Mouse (Mus musculus): ENCODE data around the gene Siglec1. TPM values are rescaled to one million over a fixed set of nuclear protein-coding genes. Genes with fewer than 3 reads are reported as not detected.

Gene Siglec1
- polyA plus RNA-seq, 1 experiment from 2014 or later, result 0.22 TPM

DNA sequence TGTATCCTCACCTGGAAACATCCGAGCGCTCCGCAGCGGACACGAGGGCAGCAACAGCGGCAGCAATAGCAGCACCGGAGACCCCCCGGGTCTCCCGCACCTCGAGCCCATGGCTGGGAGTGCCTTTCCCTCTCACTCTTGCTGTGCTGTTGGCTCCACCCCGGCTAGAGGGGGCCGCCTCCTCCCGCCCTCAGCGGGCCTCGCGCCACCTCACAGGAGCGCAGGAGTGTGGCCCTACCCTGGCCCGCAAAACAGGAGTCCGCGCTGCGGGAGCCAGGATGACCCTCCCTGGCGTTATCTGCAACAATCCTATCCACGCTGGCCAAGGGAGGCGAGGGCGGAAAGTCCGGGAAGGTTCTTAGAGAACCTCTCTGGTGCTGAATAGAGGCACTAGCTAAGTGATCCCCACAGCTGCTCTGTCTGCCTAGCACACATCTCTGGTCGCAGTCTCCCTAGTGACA lies 23.1 kb downstream of the Siglec1 start, which contains the start of gene Adam33:
Gene Adam33, minus strand, starts transcription at position 411 of the 461 bp plus-strand sequence.
- Histone ChIP-seq H3K36me3 (ENCODE audit: control insufficient read depth, insufficient read depth, low read length) (no peaks in the 10 kb centered on the region), H3K4me3 (ENCODE audit: low read depth, low read length) (peak within 1 kb of the TSS; percentile 21), H3K4me1 (ENCODE audit: control insufficient read depth, insufficient read depth, low read length) (peaks cover 8% of the 10 kb centered on the region; the same call in 1 of the 2 replicates), H3K27ac (ENCODE audit: low read length) (no peak within 1 kb of the TSS), H3K4me2 (replicated peaks; ENCODE audit: low read depth, low read length) (peak within 1 kb of the TSS; percentile 50), H3K9ac (replicated peaks; ENCODE audit: low read depth, low read length) (no peak within 1 kb of the TSS; the same call in 1 of the 2 replicates), H3K27me3 (ENCODE audit: control insufficient read depth, insufficient read depth, low read length) (0 out of 2 replicates have a peak, but pooled peaks cover 3% of the 10 kb centered on the region), H3K9me3 (ENCODE audit: control insufficient read depth, low read depth, low read length) (no peaks in the 10 kb centered on the region)
- peak; percentile 28; the same call in 1 of the 2 replicates for ATAC-seq (ENCODE audit: insufficient number of reproducible peaks, insufficient read depth, low FRiP score, low read depth)
- 1% methylated on average over 22 of the region's 27 CpGs for WGBS

GRCm38 (mm10) chr2:131061607-131062006 lies 25.0 kb downstream of the Siglec1 start:
- Histone ChIP-seq H3K4me2 (replicated peaks; ENCODE audit: low read depth, low read length) (no peak overlapping the region), H3K27ac (ENCODE audit: low read length) (no peak overlapping the region), H3K9me3 (ENCODE audit: control insufficient read depth, low read depth, low read length) (no peaks in the 10 kb centered on the region), H3K4me1 (ENCODE audit: control insufficient read depth, insufficient read depth, low read length) (peaks cover 8% of the 10 kb centered on the region; the same call in 1 of the 2 replicates), H3K36me3 (ENCODE audit: control insufficient read depth, insufficient read depth, low read length) (no peaks in the 10 kb centered on the region), H3K9ac (replicated peaks; ENCODE audit: low read depth, low read length) (no peak overlapping the region), H3K27me3 (ENCODE audit: control insufficient read depth, insufficient read depth, low read length) (0 out of 2 replicates have a peak, but pooled peaks cover 3% of the 10 kb centered on the region), H3K4me3 (ENCODE audit: low read depth, low read length) (no peak overlapping the region)
- no peak for ATAC-seq (ENCODE audit: insufficient number of reproducible peaks, insufficient read depth, low FRiP score, low read depth)
- WGBS, result 53% methylated on average over 5 of the region's 5 CpGs

DNA sequence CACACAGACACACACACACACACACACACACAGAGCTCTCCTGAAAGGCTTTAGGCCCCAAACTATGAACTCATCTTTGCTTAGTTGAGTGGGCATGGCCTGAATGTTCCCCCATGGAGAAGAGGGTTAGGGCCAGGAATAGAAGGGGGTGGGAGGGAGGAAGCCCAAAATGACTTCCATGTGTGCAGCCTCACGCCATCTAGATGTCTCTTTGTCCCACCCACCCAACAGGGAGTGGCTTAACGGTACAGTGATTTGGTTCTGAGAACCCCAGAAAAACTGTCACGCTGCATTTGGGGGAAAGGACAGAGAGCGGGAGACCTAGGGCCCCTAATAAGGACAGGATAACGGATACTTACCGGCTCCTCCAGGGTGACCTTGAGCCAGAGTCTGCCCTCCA lies 25.8 kb downstream of the Siglec1 start:
- Histone ChIP-seq H3K36me3 (ENCODE audit: control insufficient read depth, insufficient read depth, low read length) (no peaks in the 10 kb centered on the region), H3K4me3 (ENCODE audit: low read depth, low read length) (no peak overlapping the region), H3K9me3 (ENCODE audit: control insufficient read depth, low read depth, low read length) (no peaks in the 10 kb centered on the region), H3K27ac (ENCODE audit: low read length) (no peak overlapping the region), H3K4me1 (ENCODE audit: control insufficient read depth, insufficient read depth, low read length) (peaks cover 10% of the 10 kb centered on the region; the same call in 1 of the 2 replicates), H3K9ac (replicated peaks; ENCODE audit: low read depth, low read length) (no peak overlapping the region), H3K27me3 (ENCODE audit: control insufficient read depth, insufficient read depth, low read length) (peaks cover 6% of the 10 kb centered on the region; the same call in 1 of the 2 replicates), H3K4me2 (replicated peaks; ENCODE audit: low read depth, low read length) (no peak overlapping the region)
- no peak for ATAC-seq (ENCODE audit: insufficient number of reproducible peaks, insufficient read depth, low FRiP score, low read depth)
- WGBS, result 70% methylated on average over 6 of the region's 6 CpGs

- no peaks in the 10 kb centered on the region for H3K36me3 ChIP-seq (ENCODE audit: control insufficient read depth, insufficient read depth, low read length)
- H3K4me2 ChIP-seq (replicated peaks; ENCODE audit: low read depth, low read length), result no peak overlapping the region
- no peak overlapping the region for H3K9ac ChIP-seq (replicated peaks; ENCODE audit: low read depth, low read length)
- WGBS, result 74% methylated on average over 9 of the region's 9 CpGs
- H3K4me1 ChIP-seq (ENCODE audit: control insufficient read depth, insufficient read depth, low read length), result peaks cover 11% of the 10 kb centered on the region; the same call in 1 of the 2 replicates
- no peak overlapping the region for H3K27ac ChIP-seq (ENCODE audit: low read length)
- no peak overlapping the region for H3K4me3 ChIP-seq (ENCODE audit: low read depth, low read length)
- H3K27me3 ChIP-seq (ENCODE audit: control insufficient read depth, insufficient read depth, low read length), result peaks cover 13% of the 10 kb centered on the region
- no peak for ATAC-seq (ENCODE audit: insufficient number of reproducible peaks, insufficient read depth, low FRiP score, low read depth)
- no peaks in the 10 kb centered on the region for H3K9me3 ChIP-seq (ENCODE audit: control insufficient read depth, low read depth, low read length)
These were observed 26.6 kb downstream of the Siglec1 start for GRCm38 (mm10) chr2:131059781-131060540.

DNA sequence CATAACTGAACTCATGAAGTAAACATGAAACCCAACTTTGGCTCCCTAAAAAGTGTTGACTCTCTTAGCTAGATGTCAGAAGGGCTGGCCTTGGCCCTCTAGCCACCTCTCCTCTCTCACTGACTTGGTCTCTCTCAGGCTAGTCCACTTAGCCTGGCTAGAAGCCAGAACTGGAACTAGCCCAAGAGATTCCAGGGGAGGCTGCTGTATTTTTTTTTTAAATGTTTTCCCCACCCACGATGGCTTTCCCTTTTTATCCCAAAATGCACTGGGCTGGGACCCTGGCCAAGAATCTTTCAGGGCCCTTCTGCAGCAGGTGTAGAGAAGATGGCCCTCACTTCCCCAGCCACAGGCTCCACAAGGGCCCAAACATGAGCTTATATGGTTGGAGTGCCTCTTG lies 27.2 kb downstream of the Siglec1 start:
- no peak for ATAC-seq (ENCODE audit: insufficient number of reproducible peaks, insufficient read depth, low FRiP score, low read depth)
- no peak overlapping the region for H3K9ac ChIP-seq (replicated peaks; ENCODE audit: low read depth, low read length)
- H3K27me3 ChIP-seq (ENCODE audit: control insufficient read depth, insufficient read depth, low read length), result peaks cover 19% of the 10 kb centered on the region
- WGBS, result 14% methylated on average over 1 of the region's 1 CpGs
- no peaks in the 10 kb centered on the region for H3K36me3 ChIP-seq (ENCODE audit: control insufficient read depth, insufficient read depth, low read length)
- H3K9me3 ChIP-seq (ENCODE audit: control insufficient read depth, low read depth, low read length), result no peaks in the 10 kb centered on the region
- H3K4me1 ChIP-seq (ENCODE audit: control insufficient read depth, insufficient read depth, low read length), result peaks cover 14% of the 10 kb centered on the region; the same call in 1 of the 2 replicates
- H3K4me2 ChIP-seq (replicated peaks; ENCODE audit: low read depth, low read length), result no peak overlapping the region
- no peak overlapping the region for H3K27ac ChIP-seq (ENCODE audit: low read length)
- no peak overlapping the region for H3K4me3 ChIP-seq (ENCODE audit: low read depth, low read length)

DNA sequence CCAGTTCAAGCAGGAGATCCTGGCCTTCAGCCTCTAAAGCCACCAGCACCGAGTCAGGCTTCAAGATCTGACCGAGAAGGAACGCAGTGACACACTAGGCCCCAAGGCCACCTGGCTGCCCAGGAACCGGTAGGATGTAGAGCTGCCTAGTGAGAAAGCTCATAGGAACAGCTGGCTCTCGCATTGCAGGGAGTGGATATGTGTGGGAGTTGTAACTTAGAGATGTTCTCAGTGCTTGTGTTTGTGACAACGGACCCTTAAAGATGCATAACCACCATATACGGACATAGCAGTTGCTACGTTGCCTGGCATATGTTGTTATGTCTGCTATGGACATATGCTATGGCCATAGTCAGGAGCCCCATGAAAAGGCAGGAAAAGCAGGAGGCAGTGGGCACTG lies 27.9 kb downstream of the Siglec1 start:
- Histone ChIP-seq H3K9me3 (ENCODE audit: control insufficient read depth, low read depth, low read length) (no peaks in the 10 kb centered on the region), H3K27me3 (ENCODE audit: control insufficient read depth, insufficient read depth, low read length) (peaks cover 23% of the 10 kb centered on the region), H3K4me2 (replicated peaks; ENCODE audit: low read depth, low read length) (no peak overlapping the region), H3K4me1 (ENCODE audit: control insufficient read depth, insufficient read depth, low read length) (peaks cover 16% of the 10 kb centered on the region; the same call in 1 of the 2 replicates), H3K27ac (ENCODE audit: low read length) (no peak overlapping the region), H3K4me3 (ENCODE audit: low read depth, low read length) (no peak overlapping the region), H3K9ac (replicated peaks; ENCODE audit: low read depth, low read length) (no peak overlapping the region), H3K36me3 (ENCODE audit: control insufficient read depth, insufficient read depth, low read length) (no peaks in the 10 kb centered on the region)
- WGBS, result 87% methylated on average over 8 of the region's 8 CpGs
- no peak for ATAC-seq (ENCODE audit: insufficient number of reproducible peaks, insufficient read depth, low FRiP score, low read depth)

DNA sequence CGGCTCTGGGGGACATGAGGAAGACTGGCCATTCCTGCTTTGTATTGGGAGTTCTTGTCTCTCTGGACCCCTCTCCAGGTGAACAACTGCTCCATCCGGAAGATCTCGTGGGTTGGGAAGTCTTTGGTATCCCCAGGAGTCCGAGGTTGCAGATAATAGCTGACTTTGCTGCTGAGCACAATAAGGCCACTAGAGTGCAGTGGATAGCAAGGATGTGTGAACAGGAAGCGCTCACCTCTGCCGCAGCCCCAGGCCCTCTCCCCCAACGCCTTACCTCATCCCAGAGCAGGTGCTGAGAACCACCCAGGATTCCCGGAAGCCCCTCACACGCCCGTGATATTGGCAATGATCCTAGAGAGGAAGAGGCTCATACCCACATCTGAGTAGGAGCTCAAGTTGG lies 30.4 kb downstream of the Siglec1 start:
- no peaks in the 10 kb centered on the region for H3K9me3 ChIP-seq (ENCODE audit: control insufficient read depth, low read depth, low read length)

GRCm38 (mm10) chr2:131055631-131056030 lies 30.9 kb downstream of the Siglec1 start:
- no peaks in the 10 kb centered on the region for H3K36me3 ChIP-seq (ENCODE audit: control insufficient read depth, insufficient read depth, low read length)
- no peaks in the 10 kb centered on the region for H3K9me3 ChIP-seq (ENCODE audit: control insufficient read depth, low read depth, low read length)
- ATAC-seq (ENCODE audit: insufficient number of reproducible peaks, insufficient read depth, low FRiP score, low read depth), result no peak
- no peak overlapping the region for H3K4me2 ChIP-seq (replicated peaks; ENCODE audit: low read depth, low read length)
- H3K9ac ChIP-seq (replicated peaks; ENCODE audit: low read depth, low read length), result no peak overlapping the region
- H3K4me1 ChIP-seq (ENCODE audit: control insufficient read depth, insufficient read depth, low read length), result peaks cover 18% of the 10 kb centered on the region; the same call in 1 of the 2 replicates
- no peak overlapping the region for H3K27ac ChIP-seq (ENCODE audit: low read length)
- WGBS, result 6% methylated on average over 10 of the region's 10 CpGs
- no peak overlapping the region for H3K4me3 ChIP-seq (ENCODE audit: low read depth, low read length)
- peaks cover 34% of the 10 kb centered on the region for H3K27me3 ChIP-seq (ENCODE audit: control insufficient read depth, insufficient read depth, low read length)

More for the DNA sequence above, 30.4 kb downstream of the Siglec1 start:
- no peak overlapping the region for H3K4me3 ChIP-seq (ENCODE audit: low read depth, low read length)
- H3K36me3 ChIP-seq (ENCODE audit: control insufficient read depth, insufficient read depth, low read length), result no peaks in the 10 kb centered on the region
- no peak overlapping the region for H3K4me2 ChIP-seq (replicated peaks; ENCODE audit: low read depth, low read length)
- ATAC-seq (ENCODE audit: insufficient number of reproducible peaks, insufficient read depth, low FRiP score, low read depth), result no peak
- no peak overlapping the region for H3K9ac ChIP-seq (replicated peaks; ENCODE audit: low read depth, low read length)
- 2% methylated on average over 10 of the region's 10 CpGs for WGBS
- peaks cover 34% of the 10 kb centered on the region for H3K27me3 ChIP-seq (ENCODE audit: control insufficient read depth, insufficient read depth, low read length)
- H3K4me1 ChIP-seq (ENCODE audit: control insufficient read depth, insufficient read depth, low read length), result peaks cover 18% of the 10 kb centered on the region; the same call in 1 of the 2 replicates
- H3K27ac ChIP-seq (ENCODE audit: low read length), result no peak overlapping the region

Data from stomach, embryonic 14.5 days (tissue).